Mouse (Mus musculus): ENCODE measurements at regions not wholly inside any gene's neighbourhood (a gene's known extent, or its start where the extent isn't known, plus 50 kb on each side); places are given as distances from the start of the nearest gene placed in this dataset.

GRCm38 (mm10) chr11:56193426-56193825 is 152.6 kb upstream of the Nmur2 start:
- 65% methylated on average over 2 of the region's 2 CpGs for WGBS
- TF ChIP-seq POLR2A (IDR thresholded peaks at IDR 0.05; ENCODE audit: control insufficient read depth, extremely low read depth, insufficient read depth, low read length, poor library complexity) = no peak
- Histone ChIP-seq H3K27me3 (ENCODE audit: control insufficient read depth, insufficient read depth, low read length) (no peaks in the 10 kb centered on the region), H3K4me1 (replicated peaks; ENCODE audit: control insufficient read depth, insufficient read depth, low read length) (no peaks in the 10 kb centered on the region), H3K4me3 (ENCODE audit: control insufficient read depth, insufficient read depth, low read length) (no peak overlapping the region), H3K36me3 (ENCODE audit: control insufficient read depth, insufficient read depth, low read length) (no peaks in the 10 kb centered on the region), H3K27ac (ENCODE audit: control insufficient read depth, insufficient read depth, low read length) (no peak overlapping the region)
- no peak for DNase-seq

- no peaks in the 10 kb centered on the region for H3K4me1 ChIP-seq (replicated peaks; ENCODE audit: control insufficient read depth, insufficient read depth, low read length)
- no peak overlapping the region for H3K4me3 ChIP-seq (ENCODE audit: control insufficient read depth, insufficient read depth, low read length)
- TF ChIP-seq POLR2A (IDR thresholded peaks at IDR 0.05; ENCODE audit: control insufficient read depth, extremely low read depth, insufficient read depth, low read length, poor library complexity) (no peak), CTCF (IDR thresholded peaks at IDR 0.05; ENCODE audit: borderline replicate concordance, control insufficient read depth, extremely low read depth, insufficient read depth, low read length, poor library complexity) (no peak)
- H3K36me3 ChIP-seq (ENCODE audit: control insufficient read depth, insufficient read depth, low read length) = no peaks in the 10 kb centered on the region
- no peak for DNase-seq
- H3K27ac ChIP-seq (ENCODE audit: control insufficient read depth, insufficient read depth, low read length) = no peak overlapping the region
- no peaks in the 10 kb centered on the region for H3K27me3 ChIP-seq (ENCODE audit: control insufficient read depth, insufficient read depth, low read length)
- WGBS = 85% methylated on average over 1 of the region's 1 CpGs
Measured at GRCm38 (mm10) chr11:56173895-56174294, 133.1 kb upstream of the Nmur2 start.

GRCm38 (mm10) chr11:56173246-56173645 is 132.4 kb upstream of the Nmur2 start:
- H3K27ac ChIP-seq (ENCODE audit: control insufficient read depth, insufficient read depth, low read length) = no peak overlapping the region
- H3K4me1 ChIP-seq (replicated peaks; ENCODE audit: control insufficient read depth, insufficient read depth, low read length) = no peaks in the 10 kb centered on the region
- H3K27me3 ChIP-seq (ENCODE audit: control insufficient read depth, insufficient read depth, low read length) = no peaks in the 10 kb centered on the region
- TF ChIP-seq CTCF (IDR thresholded peaks at IDR 0.05; ENCODE audit: borderline replicate concordance, control insufficient read depth, extremely low read depth, insufficient read depth, low read length, poor library complexity) (no peak), POLR2A (IDR thresholded peaks at IDR 0.05; ENCODE audit: control insufficient read depth, extremely low read depth, insufficient read depth, low read length, poor library complexity) (no peak)
- WGBS = 93% methylated on average over 3 of the region's 3 CpGs
- no peak overlapping the region for H3K4me3 ChIP-seq (ENCODE audit: control insufficient read depth, insufficient read depth, low read length)
- no peak for DNase-seq
- no peaks in the 10 kb centered on the region for H3K36me3 ChIP-seq (ENCODE audit: control insufficient read depth, insufficient read depth, low read length)

- no peak for DNase-seq
- no peaks in the 10 kb centered on the region for H3K4me1 ChIP-seq (replicated peaks; ENCODE audit: control insufficient read depth, insufficient read depth, low read length)
- no peaks in the 10 kb centered on the region for H3K27me3 ChIP-seq (ENCODE audit: control insufficient read depth, insufficient read depth, low read length)
- WGBS = 60% methylated on average over 9 of the region's 9 CpGs
- TF ChIP-seq CTCF (IDR thresholded peaks at IDR 0.05; ENCODE audit: borderline replicate concordance, control insufficient read depth, extremely low read depth, insufficient read depth, low read length, poor library complexity) (no peak), POLR2A (IDR thresholded peaks at IDR 0.05; ENCODE audit: control insufficient read depth, extremely low read depth, insufficient read depth, low read length, poor library complexity) (no peak)
- H3K4me3 ChIP-seq (ENCODE audit: control insufficient read depth, insufficient read depth, low read length) = no peak overlapping the region
- H3K36me3 ChIP-seq (ENCODE audit: control insufficient read depth, insufficient read depth, low read length) = no peaks in the 10 kb centered on the region
- no peak overlapping the region for H3K27ac ChIP-seq (ENCODE audit: control insufficient read depth, insufficient read depth, low read length)
Measured at GRCm38 (mm10) chr11:56169576-56169975, 128.8 kb upstream of the Nmur2 start.

GRCm38 (mm10) chr11:56166849-56167248 is 126.0 kb upstream of the Nmur2 start:
- TF ChIP-seq POLR2A (IDR thresholded peaks at IDR 0.05; ENCODE audit: control insufficient read depth, extremely low read depth, insufficient read depth, low read length, poor library complexity) (no peak), CTCF (IDR thresholded peaks at IDR 0.05; ENCODE audit: borderline replicate concordance, control insufficient read depth, extremely low read depth, insufficient read depth, low read length, poor library complexity) (no peak)
- Histone ChIP-seq H3K4me1 (replicated peaks; ENCODE audit: control insufficient read depth, insufficient read depth, low read length) (no peaks in the 10 kb centered on the region), H3K4me3 (ENCODE audit: control insufficient read depth, insufficient read depth, low read length) (no peak overlapping the region), H3K36me3 (ENCODE audit: control insufficient read depth, insufficient read depth, low read length) (no peaks in the 10 kb centered on the region), H3K27ac (ENCODE audit: control insufficient read depth, insufficient read depth, low read length) (no peak overlapping the region), H3K27me3 (ENCODE audit: control insufficient read depth, insufficient read depth, low read length) (no peaks in the 10 kb centered on the region)
- no peak for DNase-seq
- WGBS = 70% methylated on average over 2 of the region's 2 CpGs

GRCm38 (mm10) chr11:56165759-56166158 is 124.9 kb upstream of the Nmur2 start:
- Histone ChIP-seq H3K36me3 (ENCODE audit: control insufficient read depth, insufficient read depth, low read length) (no peaks in the 10 kb centered on the region), H3K27ac (ENCODE audit: control insufficient read depth, insufficient read depth, low read length) (no peak overlapping the region), H3K27me3 (ENCODE audit: control insufficient read depth, insufficient read depth, low read length) (no peaks in the 10 kb centered on the region), H3K4me3 (ENCODE audit: control insufficient read depth, insufficient read depth, low read length) (no peak overlapping the region), H3K4me1 (replicated peaks; ENCODE audit: control insufficient read depth, insufficient read depth, low read length) (no peaks in the 10 kb centered on the region)
- WGBS = 96% methylated on average over 5 of the region's 5 CpGs
- no peak for DNase-seq
- TF ChIP-seq POLR2A (IDR thresholded peaks at IDR 0.05; ENCODE audit: control insufficient read depth, extremely low read depth, insufficient read depth, low read length, poor library complexity) = no peak
- TF ChIP-seq CTCF (IDR thresholded peaks at IDR 0.05; ENCODE audit: borderline replicate concordance, control insufficient read depth, extremely low read depth, insufficient read depth, low read length, poor library complexity) = no peak

- no peak for DNase-seq
- Histone ChIP-seq H3K4me1 (replicated peaks; ENCODE audit: control insufficient read depth, insufficient read depth, low read length) (no peaks in the 10 kb centered on the region), H3K27me3 (ENCODE audit: control insufficient read depth, insufficient read depth, low read length) (no peaks in the 10 kb centered on the region), H3K27ac (ENCODE audit: control insufficient read depth, insufficient read depth, low read length) (no peak overlapping the region), H3K4me3 (ENCODE audit: control insufficient read depth, insufficient read depth, low read length) (no peak overlapping the region), H3K36me3 (ENCODE audit: control insufficient read depth, insufficient read depth, low read length) (no peaks in the 10 kb centered on the region)
- TF ChIP-seq POLR2A (IDR thresholded peaks at IDR 0.05; ENCODE audit: control insufficient read depth, extremely low read depth, insufficient read depth, low read length, poor library complexity) (no peak), CTCF (IDR thresholded peaks at IDR 0.05; ENCODE audit: borderline replicate concordance, control insufficient read depth, extremely low read depth, insufficient read depth, low read length, poor library complexity) (no peak)
- 71% methylated on average over 2 of the region's 2 CpGs for WGBS
Measured at GRCm38 (mm10) chr11:56160286-56160685, 119.5 kb upstream of the Nmur2 start.

Measured in thymus, adult 2 months (tissue).